Mouse (Mus musculus): ENCODE data around the gene Pde6g. TPM values are rescaled to one million over a fixed set of nuclear protein-coding genes. Genes with fewer than 3 reads are reported as not detected.

Gene Pde6g
- polyA plus RNA-seq, 1 experiment from 2014 or later = 0.35 TPM

GRCm38 (mm10) chr11:120457772-120458751 lies 4.8 kb upstream of the Pde6g start, which contains the start of the genes Oxld1 and Ccdc137:
Gene Oxld1, minus strand, starts transcription at chr11:120458068.
Gene Ccdc137, plus strand, starts transcription at chr11:120458115.
- no peaks in the 10 kb centered on the region; the same call in 1 of the 2 replicates for H3K36me3 ChIP-seq (ENCODE audit: control insufficient read depth, insufficient read depth, low read length)
- no peaks in the 10 kb centered on the region for H3K9me3 ChIP-seq (ENCODE audit: control insufficient read depth, low read length)
- peak; percentile 95 for ATAC-seq
- H3K27me3 ChIP-seq (replicated peaks; ENCODE audit: control insufficient read depth, insufficient read depth, low read length) = no peaks in the 10 kb centered on the region
- peak within 1 kb of the TSS; percentile 89 for H3K27ac ChIP-seq (ENCODE audit: low read length)
- peaks cover 15% of the 10 kb centered on the region for H3K4me1 ChIP-seq (ENCODE audit: control insufficient read depth, insufficient read depth, low read length)
- 4% methylated on average over 62 of the region's 62 CpGs for WGBS
- H3K9ac ChIP-seq (ENCODE audit: low read depth, low read length) = peak within 1 kb of the TSS; percentile 99
- peak within 1 kb of the TSS; percentile 79 for H3K4me2 ChIP-seq (ENCODE audit: low read depth, low read length)
- peak within 1 kb of the TSS; percentile 93 for H3K4me3 ChIP-seq (ENCODE audit: low read length)

GRCm38 (mm10) chr11:120457370-120457769 lies 4.1 kb upstream of the Pde6g start:
- Histone ChIP-seq H3K4me3 (ENCODE audit: low read length) (peak overlapping the region; percentile 93), H3K36me3 (ENCODE audit: control insufficient read depth, insufficient read depth, low read length) (no peaks in the 10 kb centered on the region; the same call in 1 of the 2 replicates), H3K9ac (ENCODE audit: low read depth, low read length) (peak overlapping the region; percentile 99), H3K27me3 (replicated peaks; ENCODE audit: control insufficient read depth, insufficient read depth, low read length) (no peaks in the 10 kb centered on the region), H3K9me3 (ENCODE audit: control insufficient read depth, low read length) (no peaks in the 10 kb centered on the region), H3K4me1 (ENCODE audit: control insufficient read depth, insufficient read depth, low read length) (peaks cover 15% of the 10 kb centered on the region), H3K27ac (ENCODE audit: low read length) (peak overlapping the region; percentile 89), H3K4me2 (ENCODE audit: low read depth, low read length) (peak overlapping the region; percentile 79)
- ATAC-seq = peak; percentile 31; the same call in 1 of the 2 replicates
- 23% methylated on average over 14 of the region's 14 CpGs for WGBS

DNA sequence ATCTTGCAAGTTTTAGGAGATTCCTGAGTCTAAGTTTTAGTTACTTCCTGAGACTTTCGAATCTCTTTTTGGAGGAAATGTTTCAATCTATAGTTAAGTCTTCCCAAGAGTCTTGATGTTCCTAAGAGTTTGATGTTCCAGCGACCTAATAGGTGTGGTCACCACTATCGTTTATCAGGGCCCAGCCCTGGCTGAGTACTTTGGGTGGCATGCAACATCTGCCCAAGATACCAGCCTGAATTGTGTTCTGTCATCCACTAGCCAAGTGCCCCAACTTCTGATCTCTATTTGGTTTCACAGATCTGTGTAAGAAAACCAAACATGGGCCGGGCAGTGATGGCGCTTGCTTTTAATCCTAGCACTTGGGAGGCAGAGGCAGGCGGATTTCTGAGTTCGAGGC lies 2.1 kb upstream of the Pde6g start:
- no peak for ATAC-seq

GRCm38 (mm10) chr11:120454965-120455364 lies 1.7 kb upstream of the Pde6g start:
- no peaks in the 10 kb centered on the region for H3K27me3 ChIP-seq (replicated peaks; ENCODE audit: control insufficient read depth, insufficient read depth, low read length)
- peaks cover 15% of the 10 kb centered on the region for H3K4me1 ChIP-seq (ENCODE audit: control insufficient read depth, insufficient read depth, low read length)
- no peak overlapping the region for H3K4me2 ChIP-seq (ENCODE audit: low read depth, low read length)
- no peaks in the 10 kb centered on the region for H3K36me3 ChIP-seq (ENCODE audit: control insufficient read depth, insufficient read depth, low read length)
- no peak for ATAC-seq
- H3K4me3 ChIP-seq (ENCODE audit: low read length) = no peak overlapping the region
- 95% methylated on average over 4 of the region's 4 CpGs for WGBS
- H3K9ac ChIP-seq (ENCODE audit: low read depth, low read length) = no peak overlapping the region
- H3K27ac ChIP-seq (ENCODE audit: low read length) = no peak overlapping the region
- no peaks in the 10 kb centered on the region for H3K9me3 ChIP-seq (ENCODE audit: control insufficient read depth, low read length)

More for the DNA sequence above, 2.1 kb upstream of the Pde6g start:
- Histone ChIP-seq H3K27ac (ENCODE audit: low read length) (no peak overlapping the region), H3K4me2 (ENCODE audit: low read depth, low read length) (no peak overlapping the region), H3K4me3 (ENCODE audit: low read length) (no peak overlapping the region), H3K27me3 (replicated peaks; ENCODE audit: control insufficient read depth, insufficient read depth, low read length) (no peaks in the 10 kb centered on the region), H3K9me3 (ENCODE audit: control insufficient read depth, low read length) (no peaks in the 10 kb centered on the region), H3K36me3 (ENCODE audit: control insufficient read depth, insufficient read depth, low read length) (no peaks in the 10 kb centered on the region), H3K4me1 (ENCODE audit: control insufficient read depth, insufficient read depth, low read length) (peaks cover 15% of the 10 kb centered on the region), H3K9ac (ENCODE audit: low read depth, low read length) (no peak overlapping the region)
- WGBS = 89% methylated on average over 7 of the region's 7 CpGs

DNA sequence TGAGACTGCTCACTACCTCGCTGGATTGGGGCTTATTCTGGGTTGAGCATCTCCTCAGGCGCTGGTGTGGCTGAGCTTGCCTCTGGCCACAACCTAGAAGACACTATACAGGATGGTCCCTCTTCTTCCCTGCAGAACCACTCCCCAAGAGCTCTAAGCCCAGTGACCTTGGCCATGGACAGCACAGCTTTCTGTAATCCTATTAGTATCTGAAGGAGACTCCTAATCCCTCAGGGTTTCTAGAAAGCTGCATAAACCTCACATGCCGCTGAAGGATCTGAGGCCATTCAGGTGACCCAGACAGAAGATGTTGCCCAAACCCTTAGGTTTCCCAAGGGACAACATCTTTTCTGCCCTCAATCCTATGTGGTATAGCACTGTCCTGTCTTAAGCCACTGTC lies 1.1 kb downstream of the Pde6g start:
- Histone ChIP-seq H3K9ac (ENCODE audit: low read depth, low read length) (no peak overlapping the region), H3K4me3 (ENCODE audit: low read length) (no peak overlapping the region), H3K27me3 (replicated peaks; ENCODE audit: control insufficient read depth, insufficient read depth, low read length) (no peaks in the 10 kb centered on the region), H3K27ac (ENCODE audit: low read length) (no peak overlapping the region), H3K36me3 (ENCODE audit: control insufficient read depth, insufficient read depth, low read length) (no peaks in the 10 kb centered on the region), H3K9me3 (ENCODE audit: control insufficient read depth, low read length) (no peaks in the 10 kb centered on the region), H3K4me2 (ENCODE audit: low read depth, low read length) (no peak overlapping the region), H3K4me1 (ENCODE audit: control insufficient read depth, insufficient read depth, low read length) (0 out of 2 replicates have a peak, but pooled peaks cover 6% of the 10 kb centered on the region)
- no peak for ATAC-seq
- WGBS = 63% methylated on average over 3 of the region's 3 CpGs

- H3K27me3 ChIP-seq (replicated peaks; ENCODE audit: control insufficient read depth, insufficient read depth, low read length) = no peaks in the 10 kb centered on the region
- no peak overlapping the region for H3K4me3 ChIP-seq (ENCODE audit: low read length)
- ATAC-seq = no peak
- no peak overlapping the region for H3K4me2 ChIP-seq (ENCODE audit: low read depth, low read length)
- H3K27ac ChIP-seq (ENCODE audit: low read length) = no peak overlapping the region
- no peaks in the 10 kb centered on the region for H3K4me1 ChIP-seq (ENCODE audit: control insufficient read depth, insufficient read depth, low read length)
- no peaks in the 10 kb centered on the region for H3K9me3 ChIP-seq (ENCODE audit: control insufficient read depth, low read length)
- H3K9ac ChIP-seq (ENCODE audit: low read depth, low read length) = no peak overlapping the region
- H3K36me3 ChIP-seq (ENCODE audit: control insufficient read depth, insufficient read depth, low read length) = no peaks in the 10 kb centered on the region
- WGBS = 77% methylated on average over 7 of the region's 7 CpGs
These were observed 6.1 kb downstream of the Pde6g start for GRCm38 (mm10) chr11:120447179-120447578.

- Histone ChIP-seq H3K36me3 (ENCODE audit: control insufficient read depth, insufficient read depth, low read length) (no peaks in the 10 kb centered on the region), H3K27ac (ENCODE audit: low read length) (no peak overlapping the region), H3K9me3 (ENCODE audit: control insufficient read depth, low read length) (no peaks in the 10 kb centered on the region), H3K4me2 (ENCODE audit: low read depth, low read length) (no peak overlapping the region), H3K9ac (ENCODE audit: low read depth, low read length) (no peak overlapping the region), H3K27me3 (replicated peaks; ENCODE audit: control insufficient read depth, insufficient read depth, low read length) (no peaks in the 10 kb centered on the region), H3K4me1 (ENCODE audit: control insufficient read depth, insufficient read depth, low read length) (no peaks in the 10 kb centered on the region), H3K4me3 (ENCODE audit: low read length) (no peak overlapping the region)
- WGBS = 73% methylated on average over 3 of the region's 3 CpGs
- ATAC-seq = no peak
These were observed 7.8 kb downstream of the Pde6g start for GRCm38 (mm10) chr11:120445475-120445874.

DNA sequence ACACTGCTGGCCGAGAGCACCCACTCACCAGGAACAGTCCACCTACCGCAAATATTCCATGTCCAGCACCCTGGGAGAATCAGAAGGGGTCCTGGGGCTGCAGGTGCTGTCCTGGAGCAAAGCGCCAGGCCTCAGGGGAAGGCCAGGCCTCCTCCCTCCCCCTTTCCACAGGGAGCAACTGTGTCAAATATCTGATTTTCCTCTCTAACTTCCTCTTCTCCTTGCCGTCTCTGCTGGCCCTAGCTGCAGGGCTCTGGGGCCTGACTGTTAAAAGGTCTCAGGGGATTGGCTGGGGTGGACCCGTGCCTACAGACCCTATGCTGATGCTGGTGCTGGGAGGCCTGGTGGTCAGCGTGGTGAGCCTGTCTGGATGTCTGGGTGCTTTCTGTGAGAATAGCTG lies 9.2 kb downstream of the Pde6g start:
- Histone ChIP-seq H3K4me3 (ENCODE audit: low read length) (no peak overlapping the region), H3K9me3 (ENCODE audit: control insufficient read depth, low read length) (no peaks in the 10 kb centered on the region), H3K4me1 (ENCODE audit: control insufficient read depth, insufficient read depth, low read length) (no peaks in the 10 kb centered on the region), H3K27me3 (replicated peaks; ENCODE audit: control insufficient read depth, insufficient read depth, low read length) (no peaks in the 10 kb centered on the region), H3K4me2 (ENCODE audit: low read depth, low read length) (no peak overlapping the region), H3K9ac (ENCODE audit: low read depth, low read length) (0 out of 2 replicates have a peak overlapping the region, but pooled peaks have one; percentile 5), H3K36me3 (ENCODE audit: control insufficient read depth, insufficient read depth, low read length) (no peaks in the 10 kb centered on the region), H3K27ac (ENCODE audit: low read length) (no peak overlapping the region)
- WGBS = 70% methylated on average over 6 of the region's 6 CpGs
- no peak for ATAC-seq

GRCm38 (mm10) chr11:120442765-120443280 lies 10.5 kb downstream of the Pde6g start:
- Histone ChIP-seq H3K27me3 (replicated peaks; ENCODE audit: control insufficient read depth, insufficient read depth, low read length) (no peaks in the 10 kb centered on the region), H3K9me3 (ENCODE audit: control insufficient read depth, low read length) (no peaks in the 10 kb centered on the region), H3K4me2 (ENCODE audit: low read depth, low read length) (no peak overlapping the region), H3K36me3 (ENCODE audit: control insufficient read depth, insufficient read depth, low read length) (no peaks in the 10 kb centered on the region), H3K9ac (ENCODE audit: low read depth, low read length) (no peak overlapping the region), H3K4me3 (ENCODE audit: low read length) (no peak overlapping the region), H3K27ac (ENCODE audit: low read length) (no peak overlapping the region), H3K4me1 (ENCODE audit: control insufficient read depth, insufficient read depth, low read length) (no peaks in the 10 kb centered on the region)
- WGBS = 86% methylated on average over 3 of the region's 3 CpGs
- ATAC-seq = no peak
